Mouse (Mus musculus) small intestine, adult 2 months (tissue): ENCODE measurements around the gene Poldip2. TPM values are rescaled to one million over a fixed set of nuclear protein-coding genes. Genes with fewer than 3 reads are reported as not detected.

ENCODE experiments used
- H3K27ac ChIP-seq: fragments of 200-500 bp; 2 replicates; pipeline ENCODE4 v1.5.1; 2012; ENCODE audit warnings: low read depth, low read length, control low read depth, inconsistent platforms; ENCODE audit not compliant: insufficient read depth
- H3K27me3 ChIP-seq: fragments of 200-500 bp; 2 replicates; pipeline ENCODE4 v1.6.1; 2012; ENCODE audit warnings: mild to moderate bottlenecking, moderate library complexity, low read length, inconsistent platforms; ENCODE audit not compliant: control insufficient read depth, insufficient read depth
- H3K36me3 ChIP-seq: fragments of 200-500 bp; 2 replicates; pipeline ENCODE4 v1.6.1; 2012; ENCODE audit warnings: mild to moderate bottlenecking, low read length, control low read depth, inconsistent platforms; ENCODE audit not compliant: control insufficient read depth, insufficient read depth
- H3K4me1 ChIP-seq: fragments of 200-500 bp; 2 replicates; pipeline ENCODE4 v1.6.1; 2012; ENCODE audit warnings: low read length, inconsistent platforms, mixed read lengths; ENCODE audit not compliant: control insufficient read depth, insufficient read depth, insufficient read length
- H3K4me3 ChIP-seq: fragments of 200-500 bp; 2 replicates; pipeline ENCODE4 v1.5.1; 2012; ENCODE audit warnings: low read depth, mild to moderate bottlenecking, control low read depth, inconsistent platforms, low read length, moderate library complexity
- CTCF ChIP-seq: fragments of 200-500 bp; IDR thresholded peaks from 2 replicates; pipeline ENCODE4 v1.5.1; 2012; ENCODE audit warnings: low read depth, mild to moderate bottlenecking, control low read depth, inconsistent platforms, low read length, moderate library complexity, mixed read lengths; ENCODE audit not compliant: insufficient replicate concordance, insufficient read length; ENCODE audit errors: extremely low read depth
- POLR2A ChIP-seq: fragments of 200-500 bp; IDR thresholded peaks from 2 replicates; pipeline ENCODE4 v1.6.1; 2012; ENCODE audit warnings: low read depth, mild to moderate bottlenecking, control low read depth, inconsistent platforms, low read length, moderate library complexity
- WGBS: fragments of 180-500 bp; shearing (Covaris S2); methylation state at CpG from one replicate; pipeline ENCODE4 v1.1.7; 2018; 5-methylcytosine and 5-hydroxymethylcytosine counted together
- polyA plus RNA-seq: library from polyadenylated mRNA; depleted of rRNA; stranded (reverse); fragments of >200 nt; gene quantifications from 2 replicates; pipeline ENCODE4 v1.2.3, GENCODE M21; 2012

Gene Poldip2
- polyA plus RNA-seq, 1 experiment = 24.9 TPM

DNA sequence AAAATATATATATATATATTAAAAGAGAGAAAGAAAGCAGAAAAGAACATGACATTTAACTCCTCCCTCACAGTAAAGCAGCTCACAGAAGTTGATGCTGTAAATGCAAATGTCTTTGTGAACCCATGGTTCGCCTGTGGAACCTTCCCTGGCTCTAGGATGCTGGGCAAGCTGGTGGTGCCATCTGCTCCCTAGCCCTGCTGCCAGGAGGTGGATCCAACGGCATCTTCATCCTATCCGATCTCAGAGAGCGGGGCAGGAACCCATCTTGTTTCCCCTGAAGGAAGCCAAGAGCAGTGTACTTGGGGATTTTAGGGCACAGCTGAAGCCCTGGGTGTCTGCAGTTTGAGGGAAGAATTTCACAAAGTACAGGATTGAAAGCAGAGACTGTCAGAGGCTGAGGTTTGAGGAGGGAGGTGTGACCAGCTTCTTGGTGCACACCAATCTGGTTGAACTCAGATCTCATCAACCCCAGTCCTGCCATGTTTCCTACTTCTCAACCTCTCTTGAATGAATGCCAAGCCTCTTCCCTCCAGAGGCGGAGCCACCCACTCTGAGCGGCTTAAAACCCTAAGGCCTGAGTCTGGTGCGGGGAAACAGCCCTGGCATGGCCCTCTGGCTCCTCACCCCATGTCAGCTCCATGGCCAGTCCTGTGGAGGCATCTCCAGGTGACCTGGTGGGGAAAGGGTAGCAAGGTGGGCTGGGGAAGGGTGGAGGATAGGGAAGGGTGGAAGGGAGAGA is 8.9 kb upstream of the Poldip2 start, which contains the start of gene Sebox:
Gene Sebox (plus strand): TSS at position 539 of the 742 bp plus-strand sequence.
- 63% methylated on average over 7 of the region's 7 CpGs for WGBS
- Histone ChIP-seq H3K36me3 (peaks cover 21% of the 10 kb centered on the region), H3K4me3 (no peak within 1 kb of the TSS), H3K4me1 (no peaks in the 10 kb centered on the region), H3K27ac (no peak within 1 kb of the TSS), H3K27me3 (peaks cover 11% of the 10 kb centered on the region)
- TF ChIP-seq CTCF = no peak
- TF ChIP-seq POLR2A = no peak

DNA sequence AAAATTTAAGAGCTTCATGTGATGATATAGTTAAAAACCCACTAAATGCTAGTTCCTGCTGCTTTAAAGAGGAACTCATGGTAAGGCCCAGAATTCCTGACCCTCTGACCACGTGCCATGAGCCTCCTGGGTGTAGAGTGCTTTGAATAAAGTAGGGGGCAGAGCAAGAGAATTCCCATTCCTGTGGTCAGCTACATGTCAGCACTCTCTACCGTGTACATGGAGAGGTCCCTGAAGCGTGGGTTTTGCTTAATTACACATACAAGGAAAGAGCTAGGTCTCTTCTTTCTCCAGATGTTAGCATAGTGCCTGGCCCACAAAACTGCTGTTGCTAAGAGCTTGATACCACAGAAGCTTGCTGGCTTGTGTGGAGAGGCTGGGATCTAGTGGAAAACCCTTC is 6.6 kb upstream of the Poldip2 start:
- TF ChIP-seq CTCF (no peak), POLR2A (no peak)
- 84% methylated on average over 3 of the region's 3 CpGs for WGBS

DNA sequence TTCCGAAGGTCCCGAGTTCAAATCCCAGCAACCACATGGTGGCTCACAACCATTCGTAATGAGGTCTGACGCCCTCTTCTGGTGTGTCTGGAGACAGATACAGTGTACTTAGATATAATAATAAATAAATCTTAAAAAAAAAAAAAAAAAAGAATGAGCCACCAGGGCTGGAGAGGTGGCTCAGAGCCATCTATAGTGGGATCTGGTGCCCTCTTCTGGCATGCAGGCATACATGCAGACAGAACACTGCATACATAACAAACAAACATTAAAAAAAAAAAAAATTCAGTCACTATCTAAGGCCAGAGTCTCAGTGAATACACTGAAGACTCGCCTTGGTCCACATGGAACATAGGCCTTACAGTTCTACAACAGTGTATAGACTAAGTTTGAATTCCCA is 2.8 kb upstream of the Poldip2 start:
- 80% methylated on average over 5 of the region's 5 CpGs for WGBS
- H3K4me3 ChIP-seq = no peak overlapping the region
- H3K4me1 ChIP-seq = no peaks in the 10 kb centered on the region
- no peak overlapping the region for H3K27ac ChIP-seq
- H3K36me3 ChIP-seq = peaks cover 36% of the 10 kb centered on the region
- no peaks in the 10 kb centered on the region for H3K27me3 ChIP-seq
- no peak for TF ChIP-seq CTCF
- TF ChIP-seq POLR2A = no peak

More for the DNA sequence above, 6.6 kb upstream of the Poldip2 start:
- Histone ChIP-seq H3K4me1 (no peaks in the 10 kb centered on the region), H3K36me3 (peaks cover 36% of the 10 kb centered on the region), H3K4me3 (no peak overlapping the region), H3K27me3 (0 out of 2 replicates have a peak, but pooled peaks cover 6% of the 10 kb centered on the region), H3K27ac (no peak overlapping the region)

GRCm38 (mm10) chr11:78513106-78513790 is 1.3 kb downstream of the Poldip2 start:
- H3K4me3 ChIP-seq = no peak overlapping the region
- no peak overlapping the region for H3K27ac ChIP-seq
- TF ChIP-seq CTCF (no peak), POLR2A (no peak)
- 51% methylated on average over 3 of the region's 3 CpGs for WGBS
- H3K36me3 ChIP-seq = peaks cover 33% of the 10 kb centered on the region
- no peaks in the 10 kb centered on the region for H3K4me1 ChIP-seq
- no peaks in the 10 kb centered on the region for H3K27me3 ChIP-seq

GRCm38 (mm10) chr11:78515549-78516325 is 3.7 kb downstream of the Poldip2 start:
- Histone ChIP-seq H3K27ac (no peak overlapping the region), H3K36me3 (peaks cover 34% of the 10 kb centered on the region), H3K4me3 (no peak overlapping the region), H3K4me1 (no peaks in the 10 kb centered on the region), H3K27me3 (no peaks in the 10 kb centered on the region)
- TF ChIP-seq CTCF (peak; percentile 56; the same call in 1 of the 2 replicates), POLR2A (no peak)
- WGBS = 64% methylated on average over 2 of the region's 2 CpGs

GRCm38 (mm10) chr11:78518931-78519330 is 6.9 kb downstream of the Poldip2 start:
- Histone ChIP-seq H3K4me1 (no peaks in the 10 kb centered on the region), H3K27ac (no peak overlapping the region), H3K27me3 (no peaks in the 10 kb centered on the region), H3K4me3 (no peak overlapping the region), H3K36me3 (peaks cover 65% of the 10 kb centered on the region)
- TF ChIP-seq POLR2A = no peak
- TF ChIP-seq CTCF = no peak
- 91% methylated on average over 10 of the region's 10 CpGs for whole genome bisulfite sequencing
